ENCODE assay signal across 8 mouse cellular contexts in the genomic region with DNA sequence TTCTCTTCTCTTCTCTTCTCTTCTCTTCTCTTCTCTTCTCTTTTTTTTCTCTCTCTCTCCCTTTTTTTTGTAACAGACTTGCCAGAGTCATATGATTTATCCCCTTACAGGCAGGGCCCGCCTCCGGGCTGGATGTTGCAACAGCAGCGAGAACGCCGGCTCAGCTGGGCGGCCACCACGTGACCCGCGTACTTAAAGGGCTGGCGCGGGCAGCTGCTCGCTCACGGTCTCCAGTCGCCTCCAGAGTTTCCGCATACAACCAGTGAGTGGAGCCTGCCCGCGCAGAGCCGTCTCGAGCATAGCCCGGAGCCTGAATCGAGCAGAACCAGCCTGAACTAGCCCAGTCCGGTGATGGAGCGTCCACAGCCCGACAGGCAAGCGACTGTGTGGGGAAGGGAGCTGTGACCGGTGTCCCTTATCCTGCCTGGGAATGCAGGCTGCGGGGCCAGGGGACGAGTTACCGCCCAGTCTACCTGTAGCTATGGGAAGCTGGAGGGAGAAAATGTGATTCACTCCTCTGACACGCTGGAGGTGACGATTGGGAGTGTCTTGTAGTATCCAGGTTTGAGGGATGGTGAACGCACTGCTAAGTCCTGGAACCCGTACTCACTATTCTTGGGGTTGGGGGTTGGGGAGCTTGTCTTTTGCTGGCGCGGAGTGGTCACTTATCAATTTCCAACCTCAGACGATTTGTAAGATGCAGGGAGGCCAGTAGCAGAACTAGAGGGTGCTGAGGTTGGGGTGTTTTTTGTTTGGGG. TPM values are rescaled to one million over a fixed set of nuclear protein-coding genes. Genes with fewer than 3 reads are reported as not detected.
A peak's percentile ranks its signal among the peaks of the same experiment; 100 is the strongest.
DNase-seq lines count a peak whose midpoint lies in the region; ATAC-seq and TF ChIP-seq lines count a peak whose summit lies in the region.

A gene (plus strand): TSS at position 223 of the 758 bp plus-strand sequence.

- peaks cover 47% of the 10 kb centered on the region for H3K79me2 ChIP-seq in C2C12 (ENCODE audit: control insufficient read depth, insufficient read depth)

- H3K4me3 ChIP-seq in C2C12 (ENCODE audit: insufficient read depth, poor library complexity, severe bottlenecking) = peak within 1 kb of the TSS; percentile 81
- H3K4me3 ChIP-seq in erythroblast, embryonic 14.5 days (replicated peaks) = peak within 1 kb of the TSS; percentile 59
- peak within 1 kb of the TSS; percentile 84 for H3K4me3 ChIP-seq in heart, embryonic 10.5 days
- peak within 1 kb of the TSS; percentile 67 for H3K4me3 ChIP-seq in kidney, embryonic 15.5 days (replicated peaks)
- peak within 1 kb of the TSS; percentile 58 for H3K4me3 ChIP-seq in limb, embryonic 15.5 days
- peak within 1 kb of the TSS; percentile 39 for H3K4me3 ChIP-seq in midbrain, postnatal 0 days (ENCODE audit: low read depth, low read length)

- H3K79me3 ChIP-seq in C2C12 (ENCODE audit: low read depth) = peaks cover 32% of the 10 kb centered on the region

- peaks cover 18% of the 10 kb centered on the region for H3K4me1 ChIP-seq in erythroblast, embryonic 14.5 days (ENCODE audit: control insufficient read depth)
- H3K4me1 ChIP-seq in heart, embryonic 10.5 days = peaks cover 21% of the 10 kb centered on the region
- peaks cover 25% of the 10 kb centered on the region for H3K4me1 ChIP-seq in kidney, embryonic 15.5 days
- H3K4me1 ChIP-seq in limb, embryonic 15.5 days = peaks cover 13% of the 10 kb centered on the region
- H3K4me1 ChIP-seq in midbrain, postnatal 0 days (ENCODE audit: insufficient read depth, low read length) = no peaks in the 10 kb centered on the region; the same call in 1 of the 2 replicates

- ATAC-seq in kidney, embryonic 15.5 days (replicated peaks; ENCODE audit: low FRiP score) = peak; percentile 90
- ATAC-seq in limb, embryonic 15.5 days (ENCODE audit: insufficient number of reproducible peaks, low FRiP score, low TSS enrichment, low read depth) = peak; percentile 80
- ATAC-seq in midbrain, postnatal 0 days (ENCODE audit: low FRiP score) = peak; percentile 92

- H3K4me2 ChIP-seq in kidney, embryonic 15.5 days = peak within 1 kb of the TSS; percentile 85
- H3K4me2 ChIP-seq in limb, embryonic 15.5 days = peak within 1 kb of the TSS; percentile 83
- peak within 1 kb of the TSS; percentile 50 for H3K4me2 ChIP-seq in midbrain, postnatal 0 days (ENCODE audit: low read depth, low read length, poor library complexity, severe bottlenecking)

- H3K27ac ChIP-seq in heart, embryonic 10.5 days = peak within 1 kb of the TSS; percentile 90
- peak within 1 kb of the TSS; percentile 83 for H3K27ac ChIP-seq in kidney, embryonic 15.5 days
- peak within 1 kb of the TSS; percentile 69; the same call in 1 of the 2 replicates for H3K27ac ChIP-seq in limb, embryonic 15.5 days
- H3K27ac ChIP-seq in midbrain, postnatal 0 days (ENCODE audit: low read depth, low read length) = no peak within 1 kb of the TSS

- peak within 1 kb of the TSS; percentile 97 for H3ac ChIP-seq in C2C12 (ENCODE audit: control insufficient read depth, insufficient read length, low read depth)

- peak within 1 kb of the TSS; percentile 76 for H3K9ac ChIP-seq in kidney, embryonic 15.5 days
- peak within 1 kb of the TSS; percentile 57 for H3K9ac ChIP-seq in limb, embryonic 15.5 days
- peak within 1 kb of the TSS; percentile 48 for H3K9ac ChIP-seq in midbrain, postnatal 0 days (replicated peaks; ENCODE audit: low read length, poor library complexity, severe bottlenecking)

- H3K27me3 ChIP-seq in C2C12 (ENCODE audit: control insufficient read depth, insufficient read depth, insufficient read length) = no peaks in the 10 kb centered on the region
- peaks cover 70% of the 10 kb centered on the region for H3K27me3 ChIP-seq in erythroblast, embryonic 14.5 days (ENCODE audit: control insufficient read depth)
- peaks cover 5% of the 10 kb centered on the region; the same call in 1 of the 2 replicates for H3K27me3 ChIP-seq in heart, embryonic 10.5 days (ENCODE audit: insufficient read depth, poor library complexity, severe bottlenecking)
- H3K27me3 ChIP-seq in kidney, embryonic 15.5 days = no peaks in the 10 kb centered on the region
- no peaks in the 10 kb centered on the region for H3K27me3 ChIP-seq in limb, embryonic 15.5 days
- H3K27me3 ChIP-seq in midbrain, postnatal 0 days (ENCODE audit: insufficient read depth, low read length) = no peaks in the 10 kb centered on the region

- H3K9me3 ChIP-seq in erythroblast, embryonic 14.5 days (ENCODE audit: control insufficient read depth, low read length) = no peaks in the 10 kb centered on the region
- H3K9me3 ChIP-seq in heart, embryonic 10.5 days = no peaks in the 10 kb centered on the region
- no peaks in the 10 kb centered on the region for H3K9me3 ChIP-seq in kidney, embryonic 15.5 days (replicated peaks)
- H3K9me3 ChIP-seq in limb, embryonic 15.5 days = no peaks in the 10 kb centered on the region
- H3K9me3 ChIP-seq in midbrain, postnatal 0 days (ENCODE audit: low read length) = no peaks in the 10 kb centered on the region

- H3K36me3 ChIP-seq in C2C12 (ENCODE audit: control insufficient read depth, insufficient read depth) = peaks cover 40% of the 10 kb centered on the region
- H3K36me3 ChIP-seq in erythroblast, embryonic 14.5 days (ENCODE audit: control insufficient read depth) = peaks cover 3% of the 10 kb centered on the region; the same call in 1 of the 2 replicates
- peaks cover 29% of the 10 kb centered on the region for H3K36me3 ChIP-seq in heart, embryonic 10.5 days
- H3K36me3 ChIP-seq in kidney, embryonic 15.5 days = peaks cover 22% of the 10 kb centered on the region
- peaks cover 17% of the 10 kb centered on the region for H3K36me3 ChIP-seq in limb, embryonic 15.5 days
- H3K36me3 ChIP-seq in midbrain, postnatal 0 days (ENCODE audit: insufficient read depth, low read length) = no peaks in the 10 kb centered on the region

- under 1% methylated on average over 36 of the region's 36 CpGs for WGBS in heart, embryonic 10.5 days
- WGBS in kidney, embryonic 15.5 days = 1% methylated on average over 36 of the region's 36 CpGs
- under 1% methylated on average over 36 of the region's 36 CpGs for WGBS in limb, embryonic 15.5 days
- WGBS in midbrain, postnatal 0 days = under 1% methylated on average over 36 of the region's 36 CpGs

- DNase-seq in brain, adult 2 months (ENCODE audit: low read depth, low spot score) = peak; percentile 93
- peak; percentile 95 for DNase-seq in heart, embryonic 10.5 days (ENCODE audit: low spot score)
- peak; percentile 91 for DNase-seq in midbrain, postnatal 0 days (ENCODE audit: low spot score)
- DNase-seq in spleen, postnatal 10 days (ENCODE audit: low spot score in 2 of 2) = peak; percentile 59 to 85

- no peak for TF ChIP-seq CTCF in C2C12 (IDR thresholded peaks at IDR 0.05; ENCODE audit: control insufficient read depth, insufficient read depth, insufficient read length)
- peak; percentile 26; the same call in 1 of the 2 replicates for TF ChIP-seq CTCF in midbrain, postnatal 0 days (IDR thresholded peaks at IDR 0.05)

TF ChIP-seq in C2C12, 6 proteins besides CTCF, POLR2A, EP300 and RAD21:
- TF ChIP-seq MAX (IDR thresholded peaks at IDR 0.05) (peak; percentile 65), MYOG (IDR thresholded peaks at IDR 0.05; ENCODE audit: control insufficient read depth, extremely low read depth, insufficient read length) (no peak), USF1 (IDR thresholded peaks at IDR 0.05; ENCODE audit: low read depth) (peak; percentile 95), CEBPB (IDR thresholded peaks at IDR 0.05; ENCODE audit: low read depth) (peak; percentile 98), MYOD1 (IDR thresholded peaks at IDR 0.05; ENCODE audit: control insufficient read depth, insufficient read length, low read depth) (peak; percentile 11), FOSL1 (IDR thresholded peaks at IDR 0.05; ENCODE audit: insufficient read depth, low read length, poor library complexity, severe bottlenecking) (no peak)

RNA-seq across cellular contexts. Expression of the gene that starts here (rescaled TPM):
- 248 TPM for polyA plus RNA-seq in C2C12 (2012; fragmentation: generic; extraction: Trizol)
- 3.0 and 5.4 TPM in 2 replicates for polyA plus RNA-seq in erythroblast, embryonic 14.5 days (2012)
- 19.9 and 28.3 TPM in 2 replicates for polyA plus RNA-seq in heart, embryonic 10.5 days (2016; fragmentation: Nextera tagmentation; extraction: Ambion mirVana)
- polyA plus RNA-seq in kidney, embryonic 15.5 days (2015; fragmentation: Nextera tagmentation; extraction: Ambion mirVana) = 37.9 and 40.1 TPM in 2 replicates
- polyA plus RNA-seq in limb, embryonic 15.5 days (2015; fragmentation: Nextera tagmentation; extraction: Ambion mirVana) = 35.5 and 36.9 TPM in 2 replicates
- 10.1 and 12.9 TPM in 2 replicates for total RNA-seq in midbrain, postnatal 0 days (2014; rRNA removed)
- polyA plus RNA-seq in midbrain, postnatal 0 days (2015; fragmentation: Nextera tagmentation; extraction: Ambion mirVana) = 13.2 and 15.1 TPM in 2 replicates
